Mouse (Mus musculus): ENCODE measurements around the gene Nfia. TPM values are rescaled to one million over a fixed set of nuclear protein-coding genes. Genes with fewer than 3 reads are reported as not detected.

Nfia gene
- polyA plus RNA-seq, 1 experiment from 2014 or later, result 9.9 TPM

GRCm38 (mm10) chr4:98040179-98040578 is 267.6 kb downstream of the Nfia start:
- no peaks in the 10 kb centered on the region for H3K4me1 ChIP-seq (ENCODE audit: insufficient read depth)
- DNase-seq, result no peak
- H3K4me2 ChIP-seq (ENCODE audit: low read depth, low read length), result no peak overlapping the region
- no peaks in the 10 kb centered on the region for H3K27me3 ChIP-seq (ENCODE audit: insufficient read depth, low read length)
- H3K27ac ChIP-seq (ENCODE audit: low read depth), result no peak overlapping the region
- ATAC-seq, result no peak
- peaks cover 5% of the 10 kb centered on the region; the same call in 1 of the 2 replicates for H3K36me3 ChIP-seq (replicated peaks; ENCODE audit: insufficient read depth, low read length)
- WGBS (ENCODE audit: insufficient replicate concordance), result 41% methylated on average over 7 of the region's 7 CpGs
- H3K9me3 ChIP-seq (ENCODE audit: low read length), result no peaks in the 10 kb centered on the region
- TF ChIP-seq CTCF (IDR thresholded peaks at IDR 0.05; ENCODE audit: low read depth), result no peak
- TF ChIP-seq EP300 (IDR thresholded peaks at IDR 0.05; ENCODE audit: low read depth), result no peak
- no peak overlapping the region for H3K9ac ChIP-seq (replicated peaks)
- H3K4me3 ChIP-seq (ENCODE audit: low read depth, low read length), result no peak overlapping the region

- ATAC-seq (no peak), DNase-seq (no peak)
- Histone ChIP-seq H3K4me1 (ENCODE audit: insufficient read depth) (no peaks in the 10 kb centered on the region), H3K27me3 (ENCODE audit: insufficient read depth, low read length) (no peaks in the 10 kb centered on the region), H3K36me3 (replicated peaks; ENCODE audit: insufficient read depth, low read length) (peaks cover 5% of the 10 kb centered on the region; the same call in 1 of the 2 replicates), H3K4me2 (ENCODE audit: low read depth, low read length) (no peak overlapping the region), H3K27ac (ENCODE audit: low read depth) (no peak overlapping the region), H3K9ac (replicated peaks) (no peak overlapping the region), H3K4me3 (ENCODE audit: low read depth, low read length) (no peak overlapping the region), H3K9me3 (ENCODE audit: low read length) (no peaks in the 10 kb centered on the region)
- no peak for TF ChIP-seq EP300 (IDR thresholded peaks at IDR 0.05; ENCODE audit: low read depth)
- TF ChIP-seq CTCF (IDR thresholded peaks at IDR 0.05; ENCODE audit: low read depth), result no peak
- WGBS (ENCODE audit: insufficient replicate concordance), result 85% methylated on average over 8 of the region's 8 CpGs
These were observed 272.1 kb downstream of the Nfia start for GRCm38 (mm10) chr4:98044611-98045010.

GRCm38 (mm10) chr4:98047369-98047768 is 274.8 kb downstream of the Nfia start:
- Histone ChIP-seq H3K4me1 (ENCODE audit: insufficient read depth) (no peaks in the 10 kb centered on the region), H3K9ac (replicated peaks) (no peak overlapping the region), H3K36me3 (replicated peaks; ENCODE audit: insufficient read depth, low read length) (no peaks in the 10 kb centered on the region; the same call in 1 of the 2 replicates), H3K9me3 (ENCODE audit: low read length) (no peaks in the 10 kb centered on the region), H3K4me3 (ENCODE audit: low read depth, low read length) (no peak overlapping the region), H3K27me3 (ENCODE audit: insufficient read depth, low read length) (no peaks in the 10 kb centered on the region), H3K4me2 (ENCODE audit: low read depth, low read length) (no peak overlapping the region), H3K27ac (ENCODE audit: low read depth) (no peak overlapping the region)
- ATAC-seq (no peak), DNase-seq (no peak)
- TF ChIP-seq EP300 (IDR thresholded peaks at IDR 0.05; ENCODE audit: low read depth), result no peak

DNA sequence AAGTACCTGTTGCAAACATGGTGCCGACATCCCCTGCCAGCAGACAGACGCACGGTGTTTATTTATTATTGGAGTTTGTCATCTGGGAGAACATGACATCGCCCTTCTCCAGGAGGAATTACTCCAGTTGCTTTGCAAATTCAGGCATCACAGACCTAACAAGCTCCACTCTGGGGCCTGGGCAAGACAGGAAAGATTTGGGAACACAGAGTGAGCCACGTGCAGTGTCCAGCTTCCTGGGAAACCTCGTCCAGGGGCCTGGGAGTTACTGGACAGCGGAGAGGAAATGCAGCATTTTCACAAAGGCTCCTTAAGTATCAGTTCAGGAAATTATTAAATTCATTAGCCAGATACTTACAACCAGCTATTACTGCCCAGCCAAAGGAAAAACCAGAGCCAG is 277.1 kb downstream of the Nfia start:
- ATAC-seq, result no peak
- Histone ChIP-seq H3K4me3 (ENCODE audit: low read depth, low read length) (no peak overlapping the region), H3K4me1 (ENCODE audit: insufficient read depth) (no peaks in the 10 kb centered on the region), H3K9me3 (ENCODE audit: low read length) (no peaks in the 10 kb centered on the region), H3K27ac (ENCODE audit: low read depth) (no peak overlapping the region), H3K27me3 (ENCODE audit: insufficient read depth, low read length) (no peaks in the 10 kb centered on the region), H3K4me2 (ENCODE audit: low read depth, low read length) (no peak overlapping the region), H3K36me3 (replicated peaks; ENCODE audit: insufficient read depth, low read length) (no peaks in the 10 kb centered on the region; the same call in 1 of the 2 replicates), H3K9ac (replicated peaks) (no peak overlapping the region)
- 75% methylated on average over 7 of the region's 7 CpGs for WGBS (ENCODE audit: insufficient replicate concordance)
- DNase-seq, result no peak
- TF ChIP-seq CTCF (IDR thresholded peaks at IDR 0.05; ENCODE audit: low read depth) (no peak), EP300 (IDR thresholded peaks at IDR 0.05; ENCODE audit: low read depth) (no peak)

- WGBS (ENCODE audit: insufficient replicate concordance), result 90% methylated on average over 8 of the region's 8 CpGs
- Histone ChIP-seq H3K27ac (ENCODE audit: low read depth) (no peak overlapping the region), H3K9me3 (ENCODE audit: low read length) (no peaks in the 10 kb centered on the region), H3K4me2 (ENCODE audit: low read depth, low read length) (no peak overlapping the region), H3K4me3 (ENCODE audit: low read depth, low read length) (no peak overlapping the region), H3K4me1 (ENCODE audit: insufficient read depth) (no peaks in the 10 kb centered on the region), H3K36me3 (replicated peaks; ENCODE audit: insufficient read depth, low read length) (no peaks in the 10 kb centered on the region; the same call in 1 of the 2 replicates), H3K9ac (replicated peaks) (no peak overlapping the region), H3K27me3 (ENCODE audit: insufficient read depth, low read length) (no peaks in the 10 kb centered on the region)
- TF ChIP-seq EP300 (IDR thresholded peaks at IDR 0.05; ENCODE audit: low read depth) (no peak), CTCF (IDR thresholded peaks at IDR 0.05; ENCODE audit: low read depth) (no peak)
- DNase-seq (no peak), ATAC-seq (no peak)
These were observed 277.6 kb downstream of the Nfia start for GRCm38 (mm10) chr4:98050003-98050620.

- ATAC-seq (no peak), DNase-seq (no peak)
- H3K9ac ChIP-seq (replicated peaks), result no peak overlapping the region
- no peaks in the 10 kb centered on the region for H3K27me3 ChIP-seq (ENCODE audit: insufficient read depth, low read length)
- H3K4me1 ChIP-seq (ENCODE audit: insufficient read depth), result no peaks in the 10 kb centered on the region
- H3K36me3 ChIP-seq (replicated peaks; ENCODE audit: insufficient read depth, low read length), result no peaks in the 10 kb centered on the region; the same call in 1 of the 2 replicates
- H3K4me3 ChIP-seq (ENCODE audit: low read depth, low read length), result no peak overlapping the region
- H3K4me2 ChIP-seq (ENCODE audit: low read depth, low read length), result no peak overlapping the region
- H3K9me3 ChIP-seq (ENCODE audit: low read length), result no peaks in the 10 kb centered on the region
- 79% methylated on average over 10 of the region's 10 CpGs for WGBS (ENCODE audit: insufficient replicate concordance)
- no peak overlapping the region for H3K27ac ChIP-seq (ENCODE audit: low read depth)
- TF ChIP-seq CTCF (IDR thresholded peaks at IDR 0.05; ENCODE audit: low read depth) (no peak), EP300 (IDR thresholded peaks at IDR 0.05; ENCODE audit: low read depth) (no peak)
These were observed 278.2 kb downstream of the Nfia start for GRCm38 (mm10) chr4:98050781-98051180.
